Mouse (Mus musculus) thymus, postnatal 4 days (tissue): Measurements from ENCODE around the gene Apobec4.
"Not testable (repeated sequence)": the region's sequence is repeated elsewhere in the genome, so short reads cannot be mapped to it uniquely, and the experiment has no call there.

ENCODE experiments used
- DNase-seq: peaks from one replicate; pipeline ENCODE4 v3.0.0; 2021

The Apobec4 gene

DNA sequence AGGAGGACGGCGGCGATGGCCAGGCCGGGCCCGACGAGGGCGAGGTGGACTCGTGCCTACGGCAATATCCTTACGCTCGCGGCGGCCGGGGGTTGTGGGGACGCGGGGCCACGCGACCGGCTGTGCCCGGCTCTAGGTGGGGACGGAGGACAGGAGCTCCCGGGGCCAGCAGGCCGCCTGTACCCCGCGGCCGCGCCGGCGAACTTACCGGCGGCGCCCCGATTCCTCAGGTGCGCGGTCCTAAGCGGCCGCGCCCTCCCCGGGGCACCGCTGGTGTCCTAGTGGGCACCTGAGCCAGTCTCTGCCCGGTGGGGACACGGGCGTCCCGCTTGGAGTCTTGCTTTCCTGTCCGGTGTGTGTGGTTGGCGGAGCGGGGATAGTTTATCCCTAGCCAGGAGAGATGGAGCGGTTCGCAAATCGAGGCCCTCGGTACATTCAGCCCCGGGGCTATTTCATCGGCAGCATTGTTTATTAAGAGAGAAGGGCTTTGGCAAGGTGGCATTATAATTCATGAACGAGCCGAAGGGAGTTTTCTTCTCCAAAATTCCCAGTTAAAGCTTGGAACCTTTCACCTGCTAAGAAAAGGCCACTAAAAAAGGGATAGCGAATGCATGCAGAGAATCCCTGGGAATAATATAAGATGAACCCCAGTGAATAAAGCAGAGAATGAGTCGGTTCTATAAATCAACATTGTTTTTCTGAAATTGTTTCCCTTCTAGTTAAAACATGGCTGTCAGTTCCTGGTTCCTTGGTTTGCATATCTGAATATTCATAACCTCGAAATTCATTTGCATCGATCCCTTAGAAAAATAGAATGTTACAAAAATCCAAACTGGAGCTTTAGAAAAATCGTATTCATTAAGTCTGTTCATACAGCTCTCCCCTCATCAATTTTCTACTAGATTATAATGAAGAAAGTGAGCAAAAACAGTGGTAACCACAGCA lies 16.7 kb downstream of the Apobec4 start:
- no peak for DNase-seq

DNA sequence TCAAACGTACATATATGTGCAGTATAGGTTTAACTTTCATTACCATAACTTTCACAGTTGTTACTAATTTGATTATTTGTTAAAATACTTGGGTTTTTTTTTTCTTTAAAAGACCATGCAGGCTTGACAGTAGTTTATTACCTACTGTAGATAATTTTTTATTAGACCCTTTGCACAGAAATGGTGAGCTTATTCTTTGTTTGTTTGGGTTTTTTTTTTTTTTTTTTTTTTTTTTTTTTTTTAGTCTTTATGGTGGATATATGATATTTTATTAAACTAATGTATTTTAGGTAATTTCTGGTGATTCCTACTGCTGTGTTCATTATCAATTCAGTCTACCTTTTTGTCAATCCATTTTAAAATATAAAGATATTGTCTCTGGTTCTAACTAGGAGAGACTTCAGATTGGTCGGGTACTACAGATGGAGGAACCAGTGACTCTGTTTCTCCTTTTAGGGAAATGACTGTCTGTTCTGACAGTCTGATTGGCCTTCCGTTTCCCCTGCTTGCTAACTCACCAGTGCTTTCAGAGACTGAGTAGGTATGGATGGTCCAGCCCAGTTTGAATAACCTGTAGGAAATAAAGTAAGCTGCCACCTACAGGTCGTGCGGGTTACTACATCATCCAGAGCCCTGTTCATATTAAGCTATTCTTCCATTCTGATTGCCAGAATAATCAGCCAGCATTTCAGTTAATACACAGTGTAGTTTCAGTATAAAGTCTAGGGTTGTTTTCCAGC lies 17.6 kb downstream of the Apobec4 start:
- peak; percentile 84 for DNase-seq

DNA sequence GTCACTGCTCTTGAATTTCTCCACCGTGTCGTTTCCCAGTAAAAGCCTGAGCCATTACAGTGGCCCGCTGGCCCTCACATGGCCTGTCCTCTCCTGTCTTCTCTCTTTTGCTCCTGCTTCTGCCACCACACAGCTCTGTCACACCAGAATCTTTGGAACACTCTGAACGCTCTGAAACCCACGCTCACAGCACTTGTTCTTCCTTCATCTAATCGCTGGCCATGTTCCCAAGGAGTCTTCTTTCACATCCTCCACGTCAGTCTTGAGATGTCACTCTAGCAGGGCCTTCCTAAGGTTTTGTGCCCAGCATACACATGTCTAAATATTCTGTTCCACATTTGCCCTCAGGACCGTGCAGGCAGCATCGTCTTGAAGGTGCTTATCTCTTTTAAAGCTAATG lies 20.7 kb downstream of the Apobec4 start:
- DNase-seq = no peak

- DNase-seq = not testable (repeated sequence)
These were observed 24.2 kb downstream of the Apobec4 start for GRCm38 (mm10) chr1:152774601-152775000.

DNA sequence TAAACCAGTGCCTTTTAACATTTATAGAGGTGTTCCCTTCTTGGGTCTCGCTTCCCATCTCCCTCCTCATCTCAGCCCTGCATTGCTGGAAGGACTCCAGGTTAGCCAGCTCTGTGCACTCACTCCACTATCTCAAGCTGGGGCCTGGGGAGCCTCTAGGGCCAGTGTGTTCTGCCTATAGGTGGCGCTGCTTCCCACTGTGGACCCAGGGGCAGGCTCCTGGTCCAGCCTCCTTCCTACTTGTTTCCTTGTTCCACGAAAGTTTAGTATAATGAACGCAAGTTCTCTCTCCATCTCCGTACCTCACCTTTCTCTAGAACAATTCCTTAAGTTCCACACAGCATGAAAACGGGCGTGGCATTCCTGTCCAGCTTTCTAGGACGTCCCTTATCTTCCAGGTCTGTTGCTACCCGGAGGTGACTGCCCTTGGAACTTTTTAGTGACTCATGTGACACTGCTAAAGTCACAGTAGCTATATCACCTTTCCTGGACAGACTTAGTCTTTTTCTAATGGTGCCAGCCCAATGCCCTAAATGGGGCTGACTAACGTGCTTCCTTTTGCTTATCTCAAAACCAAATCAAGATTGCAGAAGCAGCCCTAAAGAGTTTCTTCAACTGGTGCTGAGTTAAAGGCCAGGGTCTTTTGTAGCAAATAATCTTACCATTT lies 28.9 kb downstream of the Apobec4 start:
- peak; percentile 81 for DNase-seq

- no peak for DNase-seq
These were observed 34.3 kb downstream of the Apobec4 start for GRCm38 (mm10) chr1:152784620-152785019.

DNA sequence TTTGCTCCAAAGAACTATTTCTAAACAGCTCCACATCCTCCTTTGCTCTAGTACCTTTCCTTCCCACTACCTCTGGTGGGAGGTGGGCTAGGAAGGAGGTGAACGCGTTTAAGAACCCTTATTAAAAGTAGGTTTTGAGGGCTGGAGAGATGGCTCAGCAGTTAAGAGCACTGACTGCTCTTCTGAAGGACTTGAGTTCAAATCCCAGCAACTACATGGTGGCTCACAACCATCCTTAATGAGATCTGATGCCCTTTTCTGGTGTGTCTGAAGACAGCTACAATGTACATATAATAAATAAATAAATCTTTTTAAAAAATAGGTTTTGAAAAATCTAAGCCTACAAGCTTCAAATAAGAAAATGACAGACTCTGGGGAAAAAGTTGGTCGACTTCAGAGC lies 35.1 kb downstream of the Apobec4 start:
- DNase-seq = not testable (repeated sequence)

DNA sequence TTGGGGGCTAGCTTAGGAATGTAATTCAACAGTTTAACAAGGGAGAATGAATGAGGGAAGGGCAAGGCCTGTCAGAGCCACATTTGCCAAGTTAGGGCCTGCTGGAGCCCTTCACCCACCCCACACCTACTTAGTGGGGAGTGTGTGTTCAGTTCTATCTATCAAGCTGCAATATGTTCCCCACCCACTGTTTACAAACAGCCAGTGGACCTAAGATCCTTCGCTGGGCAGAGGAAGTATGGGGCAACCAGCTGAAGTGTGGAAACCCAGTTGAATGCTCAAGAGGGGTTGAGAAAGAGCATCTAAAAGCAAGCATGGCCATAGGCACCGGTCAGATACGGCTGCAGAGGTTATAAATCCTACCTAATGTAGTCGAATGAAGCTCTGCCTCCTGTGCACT lies 36.6 kb downstream of the Apobec4 start:
- no peak for DNase-seq

- no peak for DNase-seq
These were observed 37.8 kb downstream of the Apobec4 start for GRCm38 (mm10) chr1:152788121-152788660.

DNA sequence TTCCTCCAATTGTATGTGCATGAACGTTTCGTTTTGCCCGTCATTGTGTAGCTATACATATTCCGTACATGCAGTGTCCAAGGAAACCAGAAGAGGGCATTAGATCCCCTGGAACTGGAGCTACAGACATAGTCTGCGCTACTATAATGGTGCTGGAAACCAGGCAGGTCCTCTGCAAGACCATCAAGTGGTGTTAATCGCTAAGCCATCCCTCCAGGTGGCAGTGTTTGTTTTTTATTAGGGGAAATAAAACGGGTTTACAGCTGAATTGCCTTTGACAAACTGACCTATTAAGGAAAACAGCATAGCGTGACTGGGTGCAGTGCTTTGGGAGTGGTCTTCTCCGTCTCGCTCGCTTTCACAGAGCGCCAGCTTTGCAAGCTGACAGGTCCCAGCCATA lies 39.9 kb downstream of the Apobec4 start:
- peak; percentile 65 for DNase-seq

- no peak for DNase-seq
These were observed 40.5 kb downstream of the Apobec4 start for GRCm38 (mm10) chr1:152790821-152791220.

DNA sequence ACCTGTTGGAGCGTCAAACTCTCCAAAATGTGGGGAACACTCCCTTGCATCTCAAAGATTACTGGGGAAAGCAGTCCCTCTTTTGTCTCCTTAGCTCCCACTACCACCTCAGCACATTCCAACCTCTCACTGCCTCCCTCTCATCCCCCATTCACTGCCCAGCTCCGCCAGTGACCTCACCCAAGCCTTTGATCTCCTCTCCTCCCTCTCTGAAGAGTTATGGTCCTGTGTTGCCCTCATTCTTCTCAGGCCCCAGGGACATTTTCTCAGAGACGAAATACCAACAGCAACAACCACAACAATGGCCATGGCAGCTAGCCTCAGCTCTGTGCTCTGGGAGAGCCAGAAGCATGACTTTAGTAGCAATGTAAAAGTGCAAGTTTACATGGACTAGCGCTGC lies 40.9 kb downstream of the Apobec4 start:
- no peak for DNase-seq

DNA sequence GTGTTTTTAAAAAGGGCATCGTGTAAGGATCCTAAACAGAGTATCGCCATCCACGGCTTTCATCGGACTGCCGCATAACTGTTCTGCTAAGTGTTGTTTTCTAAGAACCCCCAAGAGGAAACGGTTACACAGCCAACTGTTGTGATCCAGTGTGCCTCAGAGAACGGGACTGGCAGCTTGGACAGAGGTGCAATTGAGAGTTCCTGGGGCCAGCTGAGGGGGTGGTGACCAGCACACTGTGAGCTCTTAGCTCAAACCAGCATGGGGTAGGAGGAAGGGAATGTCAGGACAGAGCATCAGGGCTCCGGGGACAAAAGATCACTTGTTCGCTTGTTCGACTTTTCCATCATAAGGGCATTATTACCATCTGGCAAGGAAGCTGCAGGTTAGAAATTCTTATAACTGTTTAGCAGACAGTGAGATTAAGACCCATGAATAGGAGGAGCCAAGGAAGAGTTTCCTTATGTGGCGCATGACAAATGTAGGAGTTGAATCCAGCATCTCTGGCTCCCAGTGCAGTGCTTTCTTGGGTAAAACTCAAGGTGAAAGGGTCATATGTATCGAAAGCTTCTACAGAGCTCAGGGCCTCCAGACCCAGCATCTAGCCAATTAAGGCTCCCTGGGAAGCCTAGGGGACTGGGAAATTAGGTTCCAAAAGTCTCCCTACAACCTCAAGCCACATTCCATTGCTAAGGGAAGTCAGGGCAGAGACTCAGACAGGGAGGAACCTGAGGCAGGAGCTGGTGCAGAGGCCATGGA lies 42.6 kb downstream of the Apobec4 start:
- DNase-seq = no peak

GRCm38 (mm10) chr1:152793495-152794130 lies 43.3 kb downstream of the Apobec4 start:
- no peak for DNase-seq

GRCm38 (mm10) chr1:152795688-152796255 lies 45.4 kb downstream of the Apobec4 start:
- DNase-seq = no peak

DNA sequence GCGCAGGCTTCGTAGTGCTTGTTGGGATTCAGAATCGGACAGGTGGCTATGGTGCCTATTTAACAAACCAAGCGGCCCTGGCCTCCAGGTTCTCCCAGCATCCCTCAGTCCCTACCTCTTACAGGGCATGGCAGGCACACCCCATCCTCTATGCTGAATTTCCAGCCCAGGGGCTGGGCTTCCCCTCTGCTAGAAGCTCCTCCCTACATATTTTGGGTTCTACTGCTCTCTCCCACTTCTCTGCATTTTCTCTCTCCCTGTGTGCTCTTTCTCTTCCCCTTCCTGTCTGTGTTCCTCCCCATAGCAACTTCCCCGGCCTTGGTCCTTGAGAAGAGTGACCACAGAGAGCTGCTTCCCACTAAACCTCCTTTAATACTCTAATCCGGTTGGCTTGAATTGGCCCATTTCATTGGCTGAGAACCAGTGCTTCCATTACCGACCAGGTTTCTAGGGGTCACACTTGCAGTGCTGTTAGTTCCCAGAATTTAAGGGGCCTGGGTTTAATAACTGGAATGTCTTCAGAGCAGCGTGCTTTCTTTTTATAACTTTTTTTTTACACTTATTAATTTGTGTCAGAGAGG lies 46.4 kb downstream of the Apobec4 start:
- no peak for DNase-seq

GRCm38 (mm10) chr1:152798125-152798524 lies 47.8 kb downstream of the Apobec4 start:
- DNase-seq = no peak

DNA sequence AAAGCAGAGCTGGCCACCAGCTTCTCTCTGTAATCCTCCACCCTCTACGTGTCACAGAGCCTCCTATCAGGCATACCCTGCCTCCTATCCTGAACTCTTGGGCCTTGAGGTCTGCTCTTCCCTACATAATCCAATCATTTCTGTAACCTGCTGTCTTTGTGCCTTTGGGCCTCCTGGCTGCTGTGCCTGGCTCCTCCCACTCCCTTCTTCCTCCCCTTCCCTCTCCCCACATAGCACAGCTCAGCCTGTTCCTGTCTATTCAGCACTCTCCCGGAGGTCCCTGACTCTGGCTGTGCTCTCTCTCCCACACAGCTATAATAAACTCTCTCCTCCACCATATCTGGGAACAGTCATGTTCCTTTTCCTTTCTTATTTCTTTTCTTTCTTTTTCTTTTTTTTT lies 49.5 kb downstream of the Apobec4 start, which contains the start of gene Ncf2:
Ncf2 (plus strand) TSS at position 298 of the 400 bp plus-strand sequence.
- DNase-seq = no peak

- no peak for DNase-seq
These were observed 50.4 kb downstream of the Apobec4 start for GRCm38 (mm10) chr1:152800633-152801176.

- DNase-seq = no peak
These were observed 54.6 kb downstream of the Apobec4 start for GRCm38 (mm10) chr1:152804907-152805306.
